Mouse (Mus musculus): ENCODE data around the gene Tnik.

Tnik gene

GRCm38 (mm10) chr3:28725203-28725602 lies 462.2 kb downstream of the Tnik start:
- DNase-seq = no peak
